Mouse (Mus musculus): Measurements from ENCODE around the gene Gm28553. TPM values are rescaled to one million over a fixed set of nuclear protein-coding genes. Genes with fewer than 3 reads are reported as not detected.
"Not testable (repeated sequence)": the region's sequence is repeated elsewhere in the genome, so short reads cannot be mapped to it uniquely, and the experiment has no call there.

The Gm28553 gene
- polyA plus RNA-seq (2015; fragmentation: Nextera tagmentation; extraction: Ambion mirVana): not detected in 2 replicates

DNA sequence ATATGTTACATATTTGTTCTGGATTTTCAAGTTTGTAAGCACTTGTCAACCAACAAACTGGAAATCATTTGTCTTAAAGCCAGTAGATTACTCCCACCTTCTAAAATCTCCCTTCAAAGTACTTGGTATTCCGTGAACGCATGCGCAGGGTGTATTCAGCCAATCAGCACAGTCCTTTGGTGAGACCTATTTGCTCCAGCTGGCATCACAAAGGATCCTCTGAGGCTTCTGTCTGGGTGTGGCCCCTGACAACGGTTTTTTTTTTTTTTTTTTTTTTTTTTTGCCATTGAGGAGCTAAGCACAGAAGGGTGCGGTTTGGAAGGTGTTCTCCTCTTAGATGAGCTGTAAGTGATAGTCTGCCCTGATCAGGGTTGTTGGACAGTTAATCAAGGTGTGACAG is at the start of gene Gm28553:
Gene Gm28553 (plus strand): TSS at position 301 of the 400 bp plus-strand sequence.
- H3K4me3 ChIP-seq (replicated peaks); H3K4me2 ChIP-seq; H3K27me3 ChIP-seq; H3K27ac ChIP-seq (replicated peaks); H3K4me1 ChIP-seq (replicated peaks); H3K9ac ChIP-seq; H3K36me3 ChIP-seq (replicated peaks); ATAC-seq (ENCODE audit: insufficient read depth); H3K9me3 ChIP-seq (replicated peaks): not testable (repeated sequence)
- WGBS (ENCODE audit: insufficient replicate concordance): no CpG with 5 or more reads among the region's 5 CpGs

All from liver, embryonic 15.5 days (tissue).